Mouse (Mus musculus) thymus, adult 2 months (tissue): ENCODE results near the gene Smg1. TPM values are rescaled to one million over a fixed set of nuclear protein-coding genes. Genes with fewer than 3 reads are reported as not detected.

Source experiments
- DNase-seq: peaks from one replicate; pipeline ENCODE4 v3.0.0; 2021
- H3K27ac ChIP-seq: fragments of 200-500 bp; 2 replicates; pipeline ENCODE4 v1.5.1; 2012; ENCODE audit warnings: low read length, control low read depth; ENCODE audit not compliant: control insufficient read depth, insufficient read depth
- H3K27me3 ChIP-seq: fragments of 200-500 bp; 2 replicates; pipeline ENCODE4 v1.6.1; 2012; ENCODE audit warnings: mild to moderate bottlenecking, low read length, moderate library complexity, mixed read lengths; ENCODE audit not compliant: control insufficient read depth, insufficient read depth
- H3K36me3 ChIP-seq: fragments of 200-500 bp; 2 replicates; pipeline ENCODE4 v1.6.1; 2012; ENCODE audit warnings: mild to moderate bottlenecking, low read length, moderate library complexity; ENCODE audit not compliant: control insufficient read depth, insufficient read depth
- H3K4me1 ChIP-seq: fragments of 200-500 bp; replicated peaks from 2 replicates; pipeline ENCODE4 v1.6.1; 2012; ENCODE audit warnings: low read length; ENCODE audit not compliant: control insufficient read depth, insufficient read depth
- H3K4me3 ChIP-seq: fragments of 200-500 bp; 2 replicates; pipeline ENCODE4 v1.5.1; 2012; ENCODE audit warnings: mild to moderate bottlenecking, low read length, control low read depth, moderate library complexity; ENCODE audit not compliant: control insufficient read depth, insufficient read depth
- CTCF ChIP-seq: fragments of 200-500 bp; IDR thresholded peaks from 2 replicates; pipeline ENCODE4 v1.5.1; 2012; ENCODE audit warnings: mild to moderate bottlenecking, control low read depth, low read length, moderate library complexity, borderline replicate concordance; ENCODE audit not compliant: control insufficient read depth, poor library complexity, insufficient read depth; ENCODE audit errors: extremely low read depth
- POLR2A ChIP-seq: fragments of 200-500 bp; IDR thresholded peaks from 2 replicates; pipeline ENCODE4 v1.6.1; 2012; ENCODE audit warnings: mild to moderate bottlenecking, low read length, control low read depth, moderate library complexity; ENCODE audit not compliant: control insufficient read depth, poor library complexity, insufficient read depth; ENCODE audit errors: extremely low read depth
- WGBS: fragments of 180-500 bp; shearing (Covaris S2); methylation state at CpG from one replicate; pipeline ENCODE4 v1.1.7; 2018; 5-methylcytosine and 5-hydroxymethylcytosine counted together
- polyA plus RNA-seq: library from polyadenylated mRNA; depleted of rRNA; stranded (reverse); fragments of >200 nt; gene quantifications from 2 replicates; pipeline ENCODE4 v1.2.3, GENCODE M21; 2012

Smg1 gene
- polyA plus RNA-seq, 1 experiment = 83.7 TPM

- DNase-seq = no peak
- Histone ChIP-seq H3K4me1 (peaks cover 44% of the 10 kb centered on the region), H3K27me3 (no peaks in the 10 kb centered on the region), H3K27ac (peak overlapping the region; percentile 21), H3K36me3 (no peaks in the 10 kb centered on the region), H3K4me3 (no peak overlapping the region)
- TF ChIP-seq POLR2A (no peak), CTCF (no peak)
These were observed 15.0 kb upstream of the Smg1 start for GRCm38 (mm10) chr7:118258451-118258850.

DNA sequence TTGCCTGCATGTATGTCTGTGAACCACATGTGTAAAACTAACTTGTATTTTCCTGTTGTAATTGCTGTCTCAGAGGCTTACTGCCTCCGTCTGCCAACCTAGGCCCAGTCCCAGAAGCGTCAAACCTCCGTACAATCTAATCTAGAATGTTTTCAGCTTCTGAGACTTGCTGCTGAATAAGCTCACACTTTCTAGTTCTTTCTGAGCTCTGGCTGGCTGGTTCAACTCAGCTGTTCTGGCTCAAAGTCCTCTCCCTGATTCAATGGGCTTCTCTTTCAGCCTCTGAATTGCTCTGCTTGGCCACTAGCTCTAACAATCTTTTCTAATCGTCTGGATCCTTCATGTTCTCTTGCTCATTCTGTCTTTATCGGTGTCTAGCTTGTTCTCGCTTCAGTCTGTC is 13.3 kb upstream of the Smg1 start:
- Histone ChIP-seq H3K27ac (peak overlapping the region; percentile 60), H3K4me3 (no peak overlapping the region), H3K27me3 (no peaks in the 10 kb centered on the region), H3K4me1 (peaks cover 49% of the 10 kb centered on the region), H3K36me3 (no peaks in the 10 kb centered on the region)
- DNase-seq = no peak
- WGBS = 90% methylated on average over 6 of the region's 6 CpGs
- TF ChIP-seq POLR2A (no peak), CTCF (no peak)

GRCm38 (mm10) chr7:118254460-118254859 is 11.0 kb upstream of the Smg1 start:
- TF ChIP-seq POLR2A (no peak), CTCF (no peak)
- no peak for DNase-seq
- no peak overlapping the region for H3K4me3 ChIP-seq
- H3K36me3 ChIP-seq = no peaks in the 10 kb centered on the region
- H3K4me1 ChIP-seq = peaks cover 40% of the 10 kb centered on the region
- 36% methylated on average over 8 of the region's 8 CpGs for WGBS
- H3K27me3 ChIP-seq = no peaks in the 10 kb centered on the region
- H3K27ac ChIP-seq = peak overlapping the region; percentile 72

DNA sequence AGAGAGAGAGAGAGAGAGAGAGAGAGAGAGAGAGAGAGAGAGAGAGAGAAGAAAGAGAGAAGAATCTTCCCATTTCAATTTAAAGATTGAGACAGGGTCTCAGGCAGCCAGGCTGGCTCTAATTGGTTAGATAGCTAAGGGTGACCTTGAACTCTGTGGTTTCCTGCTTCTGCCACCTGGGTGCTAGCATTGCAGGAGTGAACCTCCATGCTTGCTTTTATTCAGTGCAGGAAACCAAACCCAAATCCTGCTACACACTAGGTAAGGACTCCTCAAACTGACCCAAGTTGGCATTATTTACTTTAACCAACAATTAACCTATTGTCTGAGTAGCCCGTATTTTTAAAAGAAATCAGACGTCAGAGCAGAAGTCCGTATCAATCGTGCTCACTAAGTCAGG is 10.5 kb upstream of the Smg1 start:
- no peaks in the 10 kb centered on the region for H3K36me3 ChIP-seq
- H3K4me3 ChIP-seq = no peak overlapping the region
- H3K4me1 ChIP-seq = peaks cover 37% of the 10 kb centered on the region
- 20% methylated on average over 4 of the region's 4 CpGs for WGBS
- peak overlapping the region; percentile 2; the same call in 1 of the 2 replicates for H3K27ac ChIP-seq
- H3K27me3 ChIP-seq = no peaks in the 10 kb centered on the region
- peak; percentile 64 for DNase-seq
- TF ChIP-seq CTCF = no peak
- TF ChIP-seq POLR2A = no peak

- Histone ChIP-seq H3K27ac (peak overlapping the region; percentile 82), H3K36me3 (no peaks in the 10 kb centered on the region), H3K27me3 (no peaks in the 10 kb centered on the region), H3K4me1 (peaks cover 32% of the 10 kb centered on the region), H3K4me3 (no peak overlapping the region)
- 97% methylated on average over 3 of the region's 3 CpGs for WGBS
- TF ChIP-seq CTCF = no peak
- no peak for TF ChIP-seq POLR2A
- no peak for DNase-seq
These were observed 9.5 kb upstream of the Smg1 start for GRCm38 (mm10) chr7:118252979-118253378.

DNA sequence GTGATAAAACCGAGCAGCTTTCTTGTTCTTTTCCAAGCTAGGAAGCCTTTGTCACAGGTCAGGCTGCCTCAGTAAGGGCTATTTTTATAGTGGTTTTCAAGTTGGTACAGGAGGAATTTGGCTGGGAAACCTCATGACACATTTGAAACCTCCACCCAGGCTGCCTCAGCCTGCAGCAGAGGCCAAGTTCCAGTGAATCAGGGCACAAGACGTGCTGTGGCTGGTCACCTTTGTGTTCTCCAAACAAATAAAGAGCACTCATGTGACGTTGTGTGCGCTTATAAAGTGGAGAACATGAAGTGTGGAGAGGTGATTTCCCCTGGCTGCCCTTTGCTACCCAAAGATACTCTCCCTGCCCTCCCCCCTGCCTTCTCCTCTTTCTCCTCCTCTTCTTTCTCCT is 8.9 kb upstream of the Smg1 start:
- no peaks in the 10 kb centered on the region for H3K27me3 ChIP-seq
- DNase-seq = no peak
- peaks cover 30% of the 10 kb centered on the region for H3K4me1 ChIP-seq
- 38% methylated on average over 4 of the region's 4 CpGs for WGBS
- no peak for TF ChIP-seq CTCF
- TF ChIP-seq POLR2A = no peak
- H3K27ac ChIP-seq = peak overlapping the region; percentile 82
- no peak overlapping the region for H3K4me3 ChIP-seq
- H3K36me3 ChIP-seq = no peaks in the 10 kb centered on the region
